Mouse (Mus musculus): ENCODE results near the gene Dock8. TPM values are rescaled to one million over a fixed set of nuclear protein-coding genes. Genes with fewer than 3 reads are reported as not detected.

Gene Dock8
- total and polyA plus RNA-seq, 3 experiments: 16.1 to 30.1 TPM; not detected in 1

GRCm38 (mm10) chr19:24961172-24961962 is 38.0 kb upstream of the Dock8 start, which contains the start of gene Cbwd1 (continued):
- TF ChIP-seq KAT2A (conservative IDR thresholded peaks at IDR 0.05; ENCODE audit: low read depth, low read length) (no peak; the same call in 1 of the 2 replicates), NELFE (IDR thresholded peaks at IDR 0.05; ENCODE audit: low read depth, low read length) (peak; percentile 91), POLR2AphosphoS5 (IDR thresholded peaks at IDR 0.05; ENCODE audit: borderline replicate concordance, low read depth, low read length) (no peak), ETS1 (IDR thresholded peaks at IDR 0.05; ENCODE audit: low read depth, low read length) (0 out of 2 replicates have a peak, but pooled peaks have one; percentile 26), CHD1 (IDR thresholded peaks at IDR 0.05; ENCODE audit: low read depth, low read length) (no peak), ZMIZ1 (IDR thresholded peaks at IDR 0.05; ENCODE audit: low read depth, low read length) (peak; percentile 71), MAX (IDR thresholded peaks at IDR 0.05; ENCODE audit: low read length) (peak; percentile 65), MXI1 (IDR thresholded peaks at IDR 0.05; ENCODE audit: low read depth, low read length) (peak; percentile 95), GABPA (IDR thresholded peaks at IDR 0.05; ENCODE audit: low read depth, low read length) (peak; percentile 39; the same call in 1 of the 2 replicates), RAD21 (IDR thresholded peaks at IDR 0.05; ENCODE audit: low read depth, low read length) (peak; percentile 75), JUND (IDR thresholded peaks at IDR 0.05; ENCODE audit: low read depth, low read length) (no peak), HCFC1 (IDR thresholded peaks at IDR 0.05; ENCODE audit: low read depth, low read length) (peak; percentile 91), TCF12 (IDR thresholded peaks at IDR 0.05; ENCODE audit: low read depth, low read length) (peak; percentile 66; the same call in 1 of the 2 replicates), ZNF384 (IDR thresholded peaks at IDR 0.05; ENCODE audit: low read depth, low read length) (no peak; the same call in 1 of the 2 replicates), TAL1 (IDR thresholded peaks at IDR 0.05; ENCODE audit: low read length) (no peak), SMC3 (IDR thresholded peaks at IDR 0.05; ENCODE audit: low read depth, low read length) (peak; percentile 58), ELF1 (IDR thresholded peaks at IDR 0.05; ENCODE audit: low read depth, low read length) (peak; percentile 91), BHLHE40 (IDR thresholded peaks at IDR 0.05; ENCODE audit: borderline replicate concordance, low read depth, low read length) (no peak), EP300 (IDR thresholded peaks at IDR 0.05; ENCODE audit: low read depth in 1 of 2, low read length in 2 of 2) (0 out of 4 replicates have a peak, but pooled peaks of 1 of the 2 experiments have one; percentile 24), MEF2A (IDR thresholded peaks at IDR 0.05; ENCODE audit: extremely low read depth, insufficient replicate concordance, low read depth, low read length, poor library complexity, severe bottlenecking) (0 out of 2 replicates have a peak, but pooled peaks have one; percentile 39), SIN3A (IDR thresholded peaks at IDR 0.05; ENCODE audit: low read length) (peak; percentile 96), MYC (IDR thresholded peaks at IDR 0.05; ENCODE audit: low read depth, low read length) (peak; percentile 67), ZC3H11A (IDR thresholded peaks at IDR 0.05; ENCODE audit: low read depth, low read length) (peak; percentile 52), MAZ (IDR thresholded peaks at IDR 0.05; ENCODE audit: low read depth, low read length) (no peak), POLR2A (IDR thresholded peaks at IDR 0.05; ENCODE audit: control insufficient read depth in 1 of 2, insufficient read depth in 1 of 2, low read depth in 1 of 2, low read length in 2 of 2, poor library complexity in 1 of 2) (peak; percentile 61 to 96; a peak in 3 of 4 replicates)

All from MEL (cell line).